Mouse (Mus musculus) testis, adult 2 months (tissue): ENCODE results near the gene Mical2. TPM values are rescaled to one million over a fixed set of nuclear protein-coding genes. Genes with fewer than 3 reads are reported as not detected.

Source experiments
- H3K27ac ChIP-seq: fragments of 200-500 bp; 2 replicates; pipeline ENCODE4 v1.5.1; 2012; ENCODE audit warnings: low read depth, low read length; ENCODE audit not compliant: control insufficient read depth, insufficient read depth
- H3K27me3 ChIP-seq: fragments of 200-500 bp; 2 replicates; pipeline ENCODE4 v1.6.1; 2012; ENCODE audit warnings: mild to moderate bottlenecking, low read length, moderate library complexity; ENCODE audit not compliant: control insufficient read depth, insufficient read depth
- H3K36me3 ChIP-seq: fragments of 200-500 bp; 2 replicates; pipeline ENCODE4 v1.6.1; 2012; ENCODE audit warnings: mild to moderate bottlenecking, low read length; ENCODE audit not compliant: control insufficient read depth, insufficient read depth
- H3K4me1 ChIP-seq: fragments of 200-500 bp; 2 replicates; pipeline ENCODE4 v1.6.1; 2012; ENCODE audit warnings: low read length; ENCODE audit not compliant: control insufficient read depth, insufficient read depth
- H3K4me3 ChIP-seq: fragments of 200-500 bp; 2 replicates; pipeline ENCODE4 v1.5.1; 2012; ENCODE audit warnings: low read depth, mild to moderate bottlenecking, low read length, moderate library complexity, mixed read lengths; ENCODE audit not compliant: control insufficient read depth
- CTCF ChIP-seq: fragments of 200-500 bp; IDR thresholded peaks from 2 replicates; pipeline ENCODE4 v1.5.1; 2012; ENCODE audit warnings: low read depth, mild to moderate bottlenecking, inconsistent platforms, low read length, moderate library complexity; ENCODE audit not compliant: control insufficient read depth, insufficient read depth, insufficient replicate concordance
- POLR2A ChIP-seq: fragments of 200-500 bp; IDR thresholded peaks from 2 replicates; pipeline ENCODE4 v1.6.1; 2012; ENCODE audit warnings: low read depth, mild to moderate bottlenecking, inconsistent platforms, low read length, moderate library complexity; ENCODE audit not compliant: control insufficient read depth
- polyA plus RNA-seq: library from polyadenylated mRNA; depleted of rRNA; stranded (reverse); fragments of >200 nt; gene quantifications from 2 replicates; pipeline ENCODE4 v1.2.3, GENCODE M21; 2012

Gene Mical2
- polyA plus RNA-seq, 1 experiment = 148 TPM

GRCm38 (mm10) chr7:112375900-112376299 is 150.2 kb downstream of the Mical2 start:
- TF ChIP-seq POLR2A (no peak), CTCF (no peak)
- Histone ChIP-seq H3K27ac (peak overlapping the region; percentile 46), H3K27me3 (no peaks in the 10 kb centered on the region), H3K36me3 (no peaks in the 10 kb centered on the region), H3K4me3 (peak overlapping the region; percentile 63), H3K4me1 (no peaks in the 10 kb centered on the region)

GRCm38 (mm10) chr7:112376611-112377010 is 151.0 kb downstream of the Mical2 start:
- Histone ChIP-seq H3K27ac (peak overlapping the region; percentile 0; the same call in 1 of the 2 replicates), H3K4me3 (peak overlapping the region; percentile 63), H3K4me1 (no peaks in the 10 kb centered on the region), H3K36me3 (no peaks in the 10 kb centered on the region), H3K27me3 (no peaks in the 10 kb centered on the region)
- TF ChIP-seq CTCF (no peak), POLR2A (no peak)

GRCm38 (mm10) chr7:112377314-112377713 is 151.7 kb downstream of the Mical2 start:
- Histone ChIP-seq H3K27me3 (no peaks in the 10 kb centered on the region), H3K4me3 (peak overlapping the region; percentile 63), H3K27ac (no peak overlapping the region), H3K4me1 (no peaks in the 10 kb centered on the region), H3K36me3 (no peaks in the 10 kb centered on the region)
- TF ChIP-seq CTCF = peak; percentile 31; the same call in 1 of the 2 replicates
- TF ChIP-seq POLR2A = no peak

- Histone ChIP-seq H3K27me3 (no peaks in the 10 kb centered on the region), H3K4me1 (no peaks in the 10 kb centered on the region), H3K4me3 (peak overlapping the region; percentile 63), H3K27ac (peak overlapping the region; percentile 48; the same call in 1 of the 2 replicates), H3K36me3 (no peaks in the 10 kb centered on the region)
- TF ChIP-seq POLR2A = no peak
- no peak for TF ChIP-seq CTCF
Measured at GRCm38 (mm10) chr7:112378056-112378455, 152.4 kb downstream of the Mical2 start.

- TF ChIP-seq POLR2A (no peak), CTCF (no peak)
- no peaks in the 10 kb centered on the region for H3K4me1 ChIP-seq
- no peaks in the 10 kb centered on the region for H3K27me3 ChIP-seq
- no peaks in the 10 kb centered on the region for H3K36me3 ChIP-seq
- peak overlapping the region; percentile 60 for H3K27ac ChIP-seq
- peak overlapping the region; percentile 63 for H3K4me3 ChIP-seq
Measured at GRCm38 (mm10) chr7:112378476-112378875, 152.8 kb downstream of the Mical2 start.

- no peak for TF ChIP-seq CTCF
- Histone ChIP-seq H3K4me3 (no peak overlapping the region), H3K27ac (no peak overlapping the region), H3K36me3 (no peaks in the 10 kb centered on the region), H3K4me1 (no peaks in the 10 kb centered on the region), H3K27me3 (no peaks in the 10 kb centered on the region)
Measured at GRCm38 (mm10) chr7:112386521-112386920, 160.9 kb downstream of the Mical2 start.

GRCm38 (mm10) chr7:112387876-112388275 is 162.2 kb downstream of the Mical2 start:
- H3K27ac ChIP-seq = no peak overlapping the region
- no peaks in the 10 kb centered on the region for H3K36me3 ChIP-seq
- no peak overlapping the region for H3K4me3 ChIP-seq
- no peaks in the 10 kb centered on the region for H3K4me1 ChIP-seq
- H3K27me3 ChIP-seq = no peaks in the 10 kb centered on the region
- TF ChIP-seq CTCF = no peak
- TF ChIP-seq POLR2A = no peak

GRCm38 (mm10) chr7:112388363-112388875 is 162.8 kb downstream of the Mical2 start:
- Histone ChIP-seq H3K4me1 (no peaks in the 10 kb centered on the region), H3K27ac (no peak overlapping the region), H3K27me3 (no peaks in the 10 kb centered on the region), H3K4me3 (no peak overlapping the region), H3K36me3 (no peaks in the 10 kb centered on the region)
- TF ChIP-seq POLR2A = no peak
- no peak for TF ChIP-seq CTCF
